Mouse (Mus musculus) thymus, postnatal 10 days (tissue): Measurements from ENCODE around the gene Cops8.

ENCODE experiments used
- DNase-seq, 2 experiments: peaks; one replicate each; pipeline ENCODE4 v3.0.0; 2021; ENCODE audit warnings: low spot score in 2 of 2

Cops8 gene

GRCm38 (mm10) chr1:90651781-90652180 lies 49.0 kb downstream of the Cops8 start:
- DNase-seq = no peak

GRCm38 (mm10) chr1:90652553-90652952 lies 49.8 kb downstream of the Cops8 start:
- DNase-seq = no peak

GRCm38 (mm10) chr1:90656492-90657245 lies 53.9 kb downstream of the Cops8 start:
- DNase-seq = no peak

- DNase-seq = no peak
Observed at GRCm38 (mm10) chr1:90657292-90658050, 54.7 kb downstream of the Cops8 start.

GRCm38 (mm10) chr1:90658581-90658980 lies 55.8 kb downstream of the Cops8 start:
- DNase-seq = no peak

- DNase-seq = no peak
Observed at GRCm38 (mm10) chr1:90660150-90660549, 57.4 kb downstream of the Cops8 start.

GRCm38 (mm10) chr1:90662491-90662890 lies 59.7 kb downstream of the Cops8 start:
- DNase-seq = no peak
